Mouse (Mus musculus) fat pad, adult 2 months (tissue): ENCODE data around the gene Prkg1.
"Not testable (repeated sequence)": the region's sequence is repeated elsewhere in the genome, so short reads cannot be mapped to it uniquely, and the experiment has no call there.

Experiments used
- DNase-seq: peaks from one replicate; pipeline ENCODE4 v3.0.0-alpha.2; 2011; ENCODE audit warnings: low read depth, low spot score; ENCODE audit errors: extremely low read depth

Gene Prkg1

GRCm38 (mm10) chr19:31337163-31337862 is 427.5 kb downstream of the Prkg1 start:
- no peak for DNase-seq

GRCm38 (mm10) chr19:31336381-31336780 is 428.5 kb downstream of the Prkg1 start:
- DNase-seq, result no peak

- no peak for DNase-seq
These were observed 434.9 kb downstream of the Prkg1 start for GRCm38 (mm10) chr19:31329893-31330292.

DNA sequence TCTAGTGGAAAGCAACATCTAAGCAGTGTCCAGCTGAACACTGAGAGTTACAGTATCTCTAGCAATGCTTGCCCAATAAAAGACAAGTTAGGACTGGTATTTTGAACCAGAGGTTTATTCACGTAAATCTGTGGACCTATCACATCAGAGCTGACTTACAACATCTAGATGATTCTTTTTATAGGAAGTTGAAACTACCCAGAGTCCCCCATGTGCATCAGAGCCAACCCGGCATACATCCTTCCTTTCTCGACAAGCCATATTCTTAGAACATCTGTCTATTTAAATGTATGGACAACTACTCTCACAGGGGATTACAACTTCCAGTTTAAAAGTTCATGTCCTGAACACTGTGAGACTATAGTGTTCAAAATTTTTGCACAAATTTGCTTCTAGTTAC is 460.1 kb downstream of the Prkg1 start:
- no peak for DNase-seq

DNA sequence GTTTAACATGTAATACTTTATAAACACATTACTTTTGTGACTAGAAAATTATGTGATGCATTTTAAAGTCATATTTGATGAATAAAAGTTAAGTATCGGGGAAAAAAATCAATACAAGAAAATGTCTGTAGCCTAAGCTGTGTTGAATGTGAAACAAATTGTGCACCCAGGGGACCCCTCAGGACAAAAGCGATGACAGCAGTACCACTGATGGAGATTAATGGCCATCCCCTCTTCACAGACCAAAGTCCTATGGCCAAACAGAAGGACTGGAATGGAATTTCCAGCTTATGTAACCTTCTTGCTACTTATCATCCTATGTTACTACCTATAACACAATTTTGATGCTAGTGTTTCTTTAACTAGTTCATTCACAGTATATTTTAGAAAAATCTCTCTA is 473.6 kb downstream of the Prkg1 start:
- DNase-seq, result no peak

DNA sequence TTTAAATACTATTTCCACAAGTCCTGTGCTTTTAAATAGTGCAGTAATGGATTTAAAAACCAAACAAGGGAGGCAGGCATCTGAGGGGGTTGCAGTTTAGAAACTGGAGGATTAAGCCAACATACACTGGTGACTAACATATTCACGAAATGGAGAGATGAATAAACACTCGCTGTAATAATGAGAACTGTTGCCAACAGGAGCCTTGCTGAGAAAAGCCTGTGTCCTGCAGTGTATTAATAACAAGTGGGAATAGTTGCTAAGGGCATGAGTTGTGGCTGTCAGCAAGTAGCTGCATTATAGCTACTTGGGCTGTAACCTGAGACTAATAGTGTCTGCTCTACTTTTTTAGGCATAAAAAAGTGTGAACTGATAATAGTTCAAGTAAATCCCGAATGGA is 480.3 kb downstream of the Prkg1 start:
- no peak for DNase-seq

DNA sequence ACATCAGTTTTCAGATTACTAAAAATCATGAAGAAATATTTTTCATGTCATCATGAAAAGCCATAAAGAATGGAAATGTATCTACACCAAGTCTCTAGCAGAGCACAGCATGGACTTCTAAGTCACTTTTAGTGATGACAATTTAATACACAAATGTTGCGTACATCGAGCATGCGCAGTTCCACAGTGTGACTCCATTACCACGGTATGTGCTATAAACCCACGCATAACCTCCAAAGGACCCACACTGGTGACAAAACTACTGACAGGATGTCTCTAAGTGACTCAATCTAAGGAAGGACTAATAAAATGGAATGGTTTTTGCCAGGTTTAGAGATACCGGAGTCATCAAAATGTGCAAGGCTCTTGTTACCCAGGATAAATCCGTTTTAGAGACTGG is 480.7 kb downstream of the Prkg1 start:
- DNase-seq, result no peak

DNA sequence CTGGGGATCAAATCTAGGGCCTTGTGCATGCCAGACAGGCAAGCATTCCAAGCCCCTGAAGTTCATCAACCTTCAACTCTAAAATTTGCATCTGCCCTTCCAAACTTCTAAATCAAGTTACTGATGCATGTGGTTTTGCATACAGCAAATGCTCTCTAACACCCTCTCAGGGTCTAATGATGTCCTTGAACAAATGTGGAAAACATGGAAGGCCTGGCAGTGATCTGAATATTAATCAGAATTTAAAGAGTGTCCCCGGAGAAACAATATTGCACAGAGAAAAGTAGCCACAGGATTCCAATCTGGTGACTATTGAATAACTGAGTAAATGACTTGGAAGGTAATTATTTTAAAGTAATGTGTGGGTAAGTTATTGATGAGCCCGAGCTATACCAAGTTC is 481.2 kb downstream of the Prkg1 start:
- DNase-seq, result no peak

- no peak for DNase-seq
These were observed 484.9 kb downstream of the Prkg1 start for GRCm38 (mm10) chr19:31279797-31280486.

- no peak for DNase-seq
These were observed 502.4 kb downstream of the Prkg1 start for GRCm38 (mm10) chr19:31262438-31262837.

- DNase-seq, result no peak
These were observed 504.3 kb downstream of the Prkg1 start for GRCm38 (mm10) chr19:31260494-31260893.

GRCm38 (mm10) chr19:31255780-31256179 is 509.1 kb downstream of the Prkg1 start:
- no peak for DNase-seq

GRCm38 (mm10) chr19:31232410-31232809 is 532.4 kb downstream of the Prkg1 start:
- no peak for DNase-seq

- no peak for DNase-seq
These were observed 536.4 kb downstream of the Prkg1 start for GRCm38 (mm10) chr19:31228385-31228784.

GRCm38 (mm10) chr19:31223457-31223856 is 541.4 kb downstream of the Prkg1 start:
- DNase-seq, result no peak

DNA sequence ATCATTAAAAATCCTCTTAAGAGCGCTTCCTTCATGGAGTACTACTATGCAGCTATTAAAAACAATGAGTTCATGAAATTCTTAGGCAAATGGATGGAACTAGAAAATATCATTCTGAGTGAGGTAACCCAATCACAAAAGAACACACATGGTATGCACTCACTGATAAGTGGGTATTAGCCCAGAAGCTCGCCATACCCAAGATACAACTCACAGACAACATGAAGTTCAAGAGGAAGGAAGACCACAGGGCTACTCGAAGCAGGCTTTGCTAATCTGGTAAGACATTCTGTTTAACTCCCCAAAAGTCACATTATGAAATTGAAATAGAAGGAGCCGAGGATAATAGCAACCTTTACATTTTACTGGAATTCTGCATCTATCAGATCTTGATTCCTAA is 545.6 kb downstream of the Prkg1 start:
- DNase-seq, result not testable (repeated sequence)

DNA sequence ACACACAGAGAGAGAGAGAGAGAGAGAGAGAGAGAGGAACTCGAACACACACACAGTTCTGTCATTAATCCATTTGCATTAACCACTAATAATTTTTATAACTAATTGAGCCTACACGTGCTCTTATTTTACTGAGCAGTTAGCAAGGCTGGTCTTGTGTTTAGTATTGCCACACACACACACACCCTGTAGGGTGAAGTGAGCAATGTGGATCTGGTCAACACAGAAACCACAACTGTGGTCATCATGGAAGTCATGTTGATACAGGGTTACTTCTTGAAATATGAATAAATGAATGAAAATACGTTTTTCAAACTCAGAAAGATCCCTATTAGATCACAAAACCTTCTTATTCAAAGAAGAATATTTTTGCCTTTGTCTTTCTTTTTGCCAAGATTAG is 554.0 kb downstream of the Prkg1 start:
- DNase-seq, result no peak

GRCm38 (mm10) chr19:31210449-31210848 is 554.4 kb downstream of the Prkg1 start:
- no peak for DNase-seq

DNA sequence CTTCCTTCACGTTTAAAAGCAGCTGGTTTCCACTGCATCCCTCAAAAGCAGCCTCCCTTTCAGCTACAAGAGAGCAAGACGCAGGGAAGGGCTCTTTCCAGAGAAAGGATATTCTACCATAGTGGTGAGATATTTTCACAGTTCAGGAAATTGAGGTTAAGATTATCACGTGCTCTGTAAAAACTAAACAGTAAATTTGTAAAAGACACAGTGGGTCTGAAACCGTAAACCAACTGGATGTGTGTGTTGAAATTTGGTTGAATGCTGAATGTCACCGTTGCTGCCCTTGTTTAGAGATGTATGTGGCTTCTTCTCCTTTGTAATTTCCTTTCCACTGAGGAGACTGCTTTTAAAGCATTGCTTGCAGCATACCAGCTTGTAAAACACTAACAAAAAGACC is 565.2 kb downstream of the Prkg1 start:
- no peak for DNase-seq

DNA sequence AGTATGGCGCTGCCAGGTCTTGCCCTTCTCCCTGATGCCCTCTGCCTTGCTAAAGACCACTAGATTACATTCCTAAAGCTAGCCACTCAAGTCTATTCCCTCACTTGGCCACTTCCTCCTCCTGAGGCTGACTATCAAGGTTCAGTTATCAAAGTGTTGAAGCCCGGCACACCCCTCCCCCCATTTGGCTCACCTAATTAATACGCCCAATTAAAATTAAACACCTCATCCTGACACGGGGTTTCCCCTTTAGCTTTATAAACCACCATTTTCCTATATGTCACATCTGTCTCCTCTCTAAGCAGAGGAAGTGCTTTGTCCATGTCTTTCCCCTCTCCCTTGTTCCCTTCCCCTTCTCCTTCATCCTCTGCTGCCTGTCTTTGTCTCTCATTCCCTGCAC is 566.4 kb downstream of the Prkg1 start:
- DNase-seq, result no peak

DNA sequence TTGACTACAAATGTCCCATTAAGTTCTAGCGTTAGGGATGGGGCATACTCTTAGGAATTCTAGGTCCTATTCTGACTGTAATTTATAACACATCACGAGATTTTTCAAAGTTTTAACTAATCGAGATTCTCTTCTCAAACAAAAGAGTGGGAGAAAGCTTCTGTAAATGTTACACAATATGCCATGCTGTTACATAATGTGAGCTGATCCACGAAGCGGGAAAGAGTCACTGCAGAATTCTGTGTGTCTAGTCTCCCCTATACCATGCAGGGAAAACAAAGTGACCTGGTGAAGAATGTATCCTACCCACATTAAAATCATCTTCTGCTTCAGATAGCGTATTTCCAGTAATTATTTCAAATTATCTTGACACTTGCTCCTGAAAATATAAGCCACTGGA is 567.8 kb downstream of the Prkg1 start:
- DNase-seq, result no peak

DNA sequence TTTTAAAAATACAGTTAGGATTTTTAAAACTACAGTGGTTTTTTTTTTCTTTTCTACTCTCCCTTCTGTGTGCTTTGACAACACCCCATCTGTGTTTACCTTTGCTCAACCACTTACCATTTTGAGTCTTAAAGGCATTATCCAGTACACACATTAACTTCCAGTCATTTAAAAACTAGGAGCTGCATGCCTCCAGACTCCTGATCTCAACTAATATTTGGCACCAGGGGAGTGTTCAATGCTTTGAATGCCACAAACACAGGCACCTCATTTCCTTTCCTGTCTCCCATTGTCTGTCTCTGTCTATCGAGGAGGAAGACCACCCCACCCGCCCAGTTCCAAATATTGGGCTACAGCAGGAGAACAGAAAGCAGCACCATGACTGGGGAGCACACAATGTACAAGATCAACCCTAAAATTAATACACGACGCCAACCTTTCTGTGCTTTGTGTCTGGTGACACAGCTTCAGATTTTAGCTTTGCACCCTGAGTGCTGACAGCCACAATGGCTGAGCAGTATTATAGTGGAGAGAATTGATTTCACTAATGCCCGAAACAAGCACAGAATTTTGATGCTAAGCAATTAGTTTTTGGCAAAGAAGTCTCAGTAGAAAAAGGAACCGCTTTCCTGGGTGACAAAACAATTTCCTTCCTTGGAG is 576.1 kb downstream of the Prkg1 start:
- no peak for DNase-seq
